Mouse (Mus musculus) adrenal gland, adult (tissue): ENCODE results near the gene Pde12.
"Not testable (repeated sequence)": the region's sequence is repeated elsewhere in the genome, so short reads cannot be mapped to it uniquely, and the experiment has no call there.

Experiments
- DNase-seq, 2 experiments: peaks; one replicate each; pipeline ENCODE4 v3.0.0; 2022 to 2023; ENCODE audit warnings: low spot score in 1 of 2; ENCODE audit not compliant: inconsistent age in 2 of 2

Gene Pde12

DNA sequence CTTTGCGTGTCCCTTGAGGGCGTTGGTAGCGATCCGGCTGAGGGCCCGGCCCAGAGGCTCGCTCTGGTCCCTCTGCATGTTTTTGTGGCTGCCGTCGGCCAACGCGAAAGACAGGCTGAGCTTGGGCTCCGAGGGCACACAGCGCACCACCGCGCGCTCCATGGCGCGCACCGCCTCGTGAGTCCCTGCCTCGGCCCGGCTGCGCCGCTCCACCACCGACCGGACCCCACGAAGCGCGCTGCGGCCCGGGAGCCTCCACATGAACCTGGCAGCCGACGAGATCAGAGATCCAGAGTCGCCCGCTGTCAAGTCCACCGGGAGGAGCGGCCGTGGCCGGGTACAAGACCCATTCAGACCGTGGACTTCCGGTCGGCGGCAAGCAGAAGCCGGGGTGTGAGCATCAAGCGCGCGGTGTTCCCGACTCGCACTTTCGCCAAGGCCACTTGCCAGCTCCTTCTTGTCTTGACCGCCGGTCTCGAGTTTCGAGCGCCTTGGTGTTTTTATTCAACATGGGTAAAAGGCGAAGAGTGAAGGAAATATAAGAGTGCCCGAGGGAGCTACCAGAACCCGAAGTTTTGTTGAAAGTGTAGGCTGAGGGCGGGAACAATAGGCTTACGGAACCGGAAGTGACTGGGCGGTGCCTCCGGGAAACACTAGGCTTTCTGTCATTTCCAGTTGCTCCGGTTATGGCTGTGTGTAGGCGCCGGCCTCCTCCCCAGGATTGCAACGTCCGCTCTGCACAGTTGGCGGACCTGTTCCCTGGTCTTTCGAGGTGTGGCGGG lies at the start of gene Pde12:
Gene Pde12 (minus strand): TSS at position 592 of the 782 bp plus-strand sequence.
- DNase-seq: peak; percentile 91 to 98

DNA sequence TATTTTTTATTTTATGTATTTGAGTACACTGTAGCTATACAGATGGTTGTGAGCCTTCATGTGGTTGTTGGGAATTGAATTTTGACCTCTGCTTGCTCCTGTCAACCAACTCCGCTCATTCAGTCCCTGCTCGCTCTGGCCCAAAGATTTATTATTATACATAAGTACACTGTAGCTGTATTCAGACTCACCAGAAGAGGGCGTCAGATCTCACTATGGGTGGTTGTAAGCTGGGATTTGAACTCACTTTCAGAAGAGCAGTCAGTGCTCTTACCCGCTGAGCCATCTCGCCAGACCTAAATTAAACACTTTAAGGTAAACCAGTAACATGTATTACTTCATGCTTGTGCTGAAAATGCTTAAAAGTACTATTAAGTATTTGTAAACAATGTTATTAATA lies 35.6 kb upstream of the Pde12 start:
- not testable (repeated sequence) for DNase-seq

- no peak for DNase-seq
Observed at GRCm38 (mm10) chr14:26697912-26698311, 28.2 kb upstream of the Pde12 start.

DNA sequence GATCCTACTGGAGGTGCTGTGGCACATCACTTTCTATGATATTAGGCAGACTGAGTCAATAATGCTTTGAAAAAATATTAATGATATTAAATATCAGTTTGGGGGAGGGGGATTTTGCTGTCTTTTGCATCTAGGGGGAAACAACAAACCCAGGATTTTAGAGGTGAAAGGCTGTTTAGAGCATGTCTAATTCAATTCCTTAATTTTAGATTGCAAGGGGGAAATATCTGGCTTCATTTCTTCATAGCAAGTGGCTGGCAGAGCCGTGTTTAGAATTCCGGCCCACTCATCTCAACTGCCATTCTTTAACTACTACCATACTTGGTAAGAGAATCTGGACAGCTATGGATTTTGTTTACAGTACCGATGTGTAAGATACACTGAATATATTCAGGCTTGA lies 23.3 kb upstream of the Pde12 start, which contains the start of gene Dnah12:
Gene Dnah12 (plus strand): TSS at position 301 of the 400 bp plus-strand sequence.
- no peak for DNase-seq

- DNase-seq: no peak
Observed at GRCm38 (mm10) chr14:26691363-26691762, 21.7 kb upstream of the Pde12 start.

DNA sequence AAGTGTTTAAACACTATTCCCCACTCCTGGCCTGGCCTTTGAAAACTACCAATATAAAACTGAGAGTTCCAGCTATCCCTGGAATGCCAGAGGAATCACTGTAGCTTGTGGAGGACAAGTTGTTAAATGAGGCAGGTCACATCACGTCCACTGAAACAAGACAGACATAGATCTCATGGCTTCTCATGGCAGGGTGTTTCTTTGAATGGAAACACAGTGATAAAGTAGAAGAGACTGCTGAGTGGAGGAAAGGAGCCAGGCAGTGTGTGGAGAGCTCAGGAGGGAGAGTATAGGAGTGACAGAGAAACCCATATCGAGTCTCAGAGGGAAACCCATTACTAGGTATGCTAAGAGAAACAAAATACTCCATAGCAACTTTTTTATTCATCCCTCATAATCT lies 21.0 kb upstream of the Pde12 start:
- DNase-seq: no peak

GRCm38 (mm10) chr14:26675791-26676190 lies 6.1 kb upstream of the Pde12 start:
- no peak for DNase-seq

GRCm38 (mm10) chr14:26675371-26675770 lies 5.7 kb upstream of the Pde12 start:
- DNase-seq: peak; percentile 18 to 51

DNA sequence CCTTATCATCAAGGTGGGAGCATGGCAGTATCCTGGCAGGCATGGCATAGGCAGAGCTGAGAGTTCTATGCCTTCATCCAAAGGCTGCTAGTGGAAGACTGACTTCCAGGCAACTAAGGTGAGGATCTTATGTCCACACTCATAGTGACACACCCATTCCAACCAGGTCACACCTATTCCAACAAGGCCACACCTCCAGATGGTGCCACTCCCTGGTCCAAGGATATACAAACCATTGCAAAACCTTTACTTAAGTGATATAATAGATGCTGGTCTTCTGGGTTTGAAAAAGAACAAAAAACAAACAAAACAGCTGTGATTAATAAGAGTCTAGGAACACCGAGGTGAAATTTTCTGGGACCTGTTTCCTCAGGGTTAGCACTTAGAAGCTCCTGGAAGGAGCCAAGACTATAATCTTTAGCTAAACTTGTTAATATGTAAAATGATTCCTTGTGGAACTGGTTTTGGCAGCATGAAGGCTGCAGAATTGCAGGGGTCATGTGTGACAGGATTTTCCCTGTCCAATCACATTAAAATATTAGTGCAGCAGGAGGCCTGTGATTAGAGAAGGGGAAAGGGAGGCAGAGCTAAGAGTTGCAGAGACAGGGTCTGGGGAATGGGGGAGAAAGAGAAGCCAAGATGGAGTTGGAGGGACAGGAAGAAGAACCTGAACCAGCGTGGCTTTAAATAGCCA lies 4.9 kb upstream of the Pde12 start:
- not testable (repeated sequence) for DNase-seq

DNA sequence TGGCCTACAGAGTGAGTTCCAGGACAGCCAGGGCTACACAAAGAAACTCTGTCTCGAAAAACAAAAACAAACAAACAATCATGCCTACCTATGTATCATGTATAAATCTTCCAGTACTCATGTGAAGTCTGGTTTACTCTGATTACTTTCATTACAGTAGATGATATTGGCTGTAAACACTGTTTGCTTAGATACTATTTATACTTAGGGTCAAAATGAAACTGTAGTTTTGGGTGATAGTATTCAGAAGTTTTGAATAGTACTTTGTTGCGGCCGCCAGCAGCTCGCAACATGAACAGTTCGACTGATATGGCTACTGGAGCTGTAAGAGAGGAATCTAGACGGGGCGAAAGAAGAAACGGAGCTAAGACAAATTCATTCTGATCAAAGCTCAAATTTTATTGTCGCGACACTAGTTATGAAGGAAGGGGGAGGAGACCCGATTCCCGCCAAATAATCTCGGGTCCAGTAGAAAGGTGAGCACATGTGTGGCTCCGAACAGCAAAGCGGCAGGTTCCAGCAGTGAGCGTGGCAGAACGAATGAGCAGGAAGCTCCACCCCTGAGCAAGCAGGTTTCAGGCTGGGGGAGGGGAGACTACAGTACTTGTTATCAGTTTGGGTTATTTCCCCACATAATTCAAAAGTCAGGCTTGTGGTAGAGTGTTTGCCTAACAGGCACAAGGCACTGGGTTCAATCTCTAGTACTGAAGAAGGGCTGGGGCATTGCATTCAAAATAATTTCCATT lies 2.4 kb upstream of the Pde12 start:
- not testable (repeated sequence) for DNase-seq

DNA sequence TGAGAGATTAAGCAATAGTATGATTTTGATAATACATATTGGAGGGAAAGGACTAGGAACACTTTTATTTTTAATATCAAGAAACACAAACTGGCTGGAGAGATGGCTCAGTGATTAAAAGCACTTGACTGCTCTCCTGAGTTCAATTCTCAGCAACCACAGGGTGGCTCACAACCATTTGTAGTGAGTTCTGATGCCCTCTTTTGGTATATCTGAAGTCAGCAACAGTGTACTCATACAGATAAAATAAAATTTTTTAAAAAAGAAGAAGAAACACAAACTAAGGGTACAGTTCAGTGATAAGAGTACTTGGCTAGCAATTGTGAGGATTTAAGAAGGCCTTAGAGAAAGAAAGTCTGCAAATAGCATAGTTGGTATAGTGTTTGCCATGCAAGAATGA lies 1.3 kb upstream of the Pde12 start:
- no peak for DNase-seq

DNA sequence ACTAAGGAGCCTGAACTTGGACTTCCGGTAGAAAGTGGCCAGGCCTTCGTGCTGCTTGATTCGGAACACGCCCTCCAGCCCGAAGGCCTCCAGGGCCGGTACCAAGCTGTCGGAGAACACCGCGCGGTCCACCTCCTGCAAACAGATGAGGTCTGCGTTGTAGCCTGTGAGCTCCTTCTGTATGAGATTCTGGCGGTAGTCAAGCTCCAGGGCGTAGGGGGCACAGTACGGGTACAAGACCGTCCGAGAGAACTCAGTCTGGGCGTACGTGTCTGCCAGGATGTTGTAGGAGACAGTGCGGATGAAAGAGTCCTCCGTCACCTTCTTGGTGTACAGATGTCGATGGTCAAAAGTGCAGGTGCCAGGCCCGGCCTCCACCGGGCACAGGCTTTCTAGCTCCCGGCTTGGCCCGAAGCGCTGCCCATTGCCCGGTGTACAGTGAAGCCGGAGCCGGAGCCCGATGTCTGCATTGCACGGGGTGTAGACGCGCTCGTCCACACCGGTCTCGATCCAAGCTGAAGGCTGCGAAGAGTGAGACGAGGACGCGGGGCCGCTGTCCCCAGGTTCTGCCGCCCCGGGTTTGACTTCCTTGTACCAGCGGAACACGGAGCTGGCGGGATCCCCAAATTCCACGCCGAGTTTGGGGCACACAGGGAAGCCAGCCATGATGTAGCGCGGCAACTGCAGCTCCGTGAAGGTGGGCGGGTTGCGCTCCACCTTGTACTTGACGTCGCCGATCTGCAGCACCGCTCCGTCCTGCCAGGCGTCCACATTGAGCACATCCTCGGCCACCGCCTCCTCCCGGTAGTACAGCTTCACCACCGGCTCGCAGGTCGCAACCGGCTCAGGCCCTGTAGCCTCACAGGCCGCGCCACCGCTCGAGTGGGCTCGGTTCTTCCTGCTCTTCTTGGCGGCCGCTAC lies 1.1 kb downstream of the Pde12 start:
- peak; percentile 33 to 74 for DNase-seq

DNA sequence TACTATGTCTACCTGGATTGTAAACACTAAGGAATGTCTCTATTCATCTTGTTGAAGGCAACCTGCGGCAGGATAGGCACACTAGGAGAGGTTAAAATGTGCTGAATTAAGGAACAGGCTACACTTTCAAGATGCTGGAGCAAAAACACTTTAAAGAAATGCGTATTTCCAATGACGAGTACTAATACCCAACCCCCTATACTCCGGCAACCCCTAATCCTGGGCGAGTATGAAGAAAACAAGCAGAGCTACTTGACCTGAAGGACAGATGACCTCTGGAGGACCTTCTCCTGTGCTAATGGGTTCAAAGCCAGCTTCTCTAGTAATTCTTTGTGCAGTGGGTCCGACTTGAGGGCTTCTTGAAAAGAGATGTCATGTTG lies 1.7 kb downstream of the Pde12 start:
- no peak for DNase-seq

DNA sequence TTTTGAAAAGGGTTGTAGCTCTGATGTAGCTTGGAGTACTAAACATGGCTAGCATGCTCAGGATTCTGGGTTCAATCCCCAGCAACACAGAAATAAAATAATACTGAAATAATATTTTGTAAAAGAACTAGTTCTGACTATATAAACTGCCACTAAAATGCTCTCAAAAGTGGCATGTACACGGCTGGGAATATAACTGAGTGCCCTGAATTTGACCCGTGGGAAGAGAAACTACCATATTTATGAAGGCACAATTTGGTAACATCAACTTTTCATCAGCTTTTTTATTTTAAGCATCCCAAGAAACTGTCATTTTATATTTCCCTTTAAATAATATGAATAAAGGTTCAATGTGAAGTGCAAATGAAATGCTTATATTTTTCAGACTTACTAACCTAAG lies 5.8 kb downstream of the Pde12 start:
- DNase-seq: no peak

- no peak for DNase-seq
Observed at GRCm38 (mm10) chr14:26662488-26662887, 7.2 kb downstream of the Pde12 start.

- DNase-seq: no peak
Observed at GRCm38 (mm10) chr14:26662016-26662415, 7.7 kb downstream of the Pde12 start.

DNA sequence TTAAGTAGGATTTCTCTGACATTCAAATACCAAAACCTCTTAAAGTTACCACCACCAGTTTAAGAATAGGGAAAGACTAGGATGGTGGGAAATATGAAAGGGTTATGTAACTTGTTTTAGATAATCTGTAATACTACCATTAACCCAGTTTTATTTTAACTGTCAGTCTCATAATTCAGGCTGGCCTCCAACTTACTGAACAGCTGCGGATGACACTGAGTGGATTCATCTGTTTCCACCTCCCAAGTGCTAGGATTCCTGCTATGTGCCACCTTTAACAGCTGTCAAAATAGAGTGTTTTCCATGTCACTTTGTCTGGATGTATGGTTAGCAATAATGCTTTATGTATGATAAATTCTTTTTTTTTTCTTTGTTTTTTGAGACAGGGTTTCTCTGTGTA lies 9.4 kb downstream of the Pde12 start:
- no peak for DNase-seq

DNA sequence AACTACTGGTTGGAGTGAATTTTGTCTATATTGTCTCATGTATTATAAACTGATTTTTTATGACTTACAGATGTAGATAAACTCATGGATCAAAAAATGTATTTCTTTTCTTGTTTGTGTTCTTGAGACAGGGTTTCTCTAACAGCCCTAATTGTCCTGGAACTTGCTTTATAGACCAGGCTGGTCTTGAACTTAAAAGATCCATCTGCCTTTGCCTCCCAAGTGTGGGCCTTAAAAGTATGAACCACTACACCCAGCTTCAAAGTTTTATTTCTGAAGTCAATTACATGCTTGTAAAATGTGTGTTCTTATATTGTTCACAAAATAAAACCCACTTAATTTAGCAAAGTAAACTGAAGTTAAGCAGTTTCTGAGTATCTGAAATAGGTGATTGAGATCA lies 11.5 kb downstream of the Pde12 start:
- DNase-seq: no peak

DNA sequence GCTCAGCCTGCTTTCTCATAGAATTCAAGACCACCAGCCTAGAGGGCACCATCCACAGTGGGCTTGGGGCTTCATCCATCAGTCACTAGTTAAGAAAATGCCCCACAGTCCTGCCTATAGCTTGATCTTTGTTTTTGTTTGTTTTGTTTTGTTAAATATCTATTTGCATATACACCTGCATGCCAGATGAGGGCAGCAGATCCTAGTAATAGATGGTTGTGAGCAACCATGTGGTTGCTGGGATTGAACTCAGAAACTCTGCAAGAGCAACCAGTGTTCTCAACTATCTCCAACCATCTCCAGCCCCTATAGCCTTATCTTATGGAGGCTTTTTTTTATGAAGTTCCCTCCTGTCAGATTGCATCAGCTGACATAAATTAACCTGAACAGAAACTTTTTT lies 17.8 kb downstream of the Pde12 start:
- DNase-seq: peak in 1 of 2 experiments; percentile 48

GRCm38 (mm10) chr14:26647811-26648210 lies 21.9 kb downstream of the Pde12 start:
- no peak for DNase-seq
